Mouse (Mus musculus): Measurements from ENCODE around the gene Ttc17.

DNA sequence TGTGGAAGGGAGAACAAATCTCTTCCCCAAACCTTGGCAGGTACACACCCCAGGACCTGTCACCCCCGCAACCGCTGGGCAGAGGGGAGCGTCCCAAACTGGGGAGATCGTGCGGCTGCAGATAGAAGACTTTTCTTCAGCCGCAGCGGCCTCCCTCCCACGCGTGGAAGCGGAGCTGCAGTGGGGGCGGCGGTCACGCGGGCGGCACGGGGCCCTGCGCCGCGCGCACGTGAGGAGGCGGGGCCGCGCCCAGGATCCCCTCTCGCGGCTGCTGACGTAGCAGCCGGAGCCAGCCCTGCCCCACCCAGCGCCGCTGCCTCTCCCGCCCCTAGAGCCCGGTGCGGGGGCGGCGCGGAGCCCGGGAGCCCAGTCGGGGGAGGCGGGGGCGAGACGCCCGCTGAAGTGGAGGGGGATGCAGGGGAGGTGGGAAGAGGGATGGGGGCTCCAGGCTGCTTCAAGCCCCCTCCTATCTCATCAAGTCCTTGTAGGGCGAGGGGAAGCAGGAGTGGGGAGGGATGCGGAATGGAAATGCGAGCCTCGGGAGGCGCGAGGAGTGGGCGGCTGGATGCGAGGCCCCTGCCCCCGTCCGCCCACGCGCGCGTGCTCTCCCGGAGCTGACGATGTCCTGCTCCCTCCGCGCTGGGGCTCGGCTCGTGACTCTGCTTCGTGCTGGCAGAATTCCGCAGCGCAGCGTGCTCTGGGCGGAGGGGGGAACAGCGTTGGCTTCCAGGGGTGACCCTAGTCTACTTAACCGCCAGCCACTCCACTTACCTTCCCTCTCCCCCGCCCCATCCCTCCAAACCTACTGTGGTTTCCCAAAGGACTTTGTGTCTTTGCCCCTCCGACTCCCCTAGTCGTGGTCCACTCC lies 133.1 kb downstream of the Ttc17 start:
- TF ChIP-seq CTCF (IDR thresholded peaks at IDR 0.05): no peak
- no peak for TF ChIP-seq EP300 (IDR thresholded peaks at IDR 0.05)
